Mouse (Mus musculus) activated CD4-positive, CD25-positive, alpha-beta regulatory T cell, adult 9 weeks (primary cell): Measurements from ENCODE around the gene Sh2b1. TPM values are rescaled to one million over a fixed set of nuclear protein-coding genes. Genes with fewer than 3 reads are reported as not detected.

Source experiments
- polyA plus RNA-seq: library from polyadenylated mRNA; unstranded; fragments of 100-300 nt; shearing (Covaris generic); gene quantifications from one replicate; pipeline ENCODE4 v1.2.1, GENCODE M21; 2017

Gene Sh2b1
- polyA plus RNA-seq, result 35.5 TPM

DNA sequence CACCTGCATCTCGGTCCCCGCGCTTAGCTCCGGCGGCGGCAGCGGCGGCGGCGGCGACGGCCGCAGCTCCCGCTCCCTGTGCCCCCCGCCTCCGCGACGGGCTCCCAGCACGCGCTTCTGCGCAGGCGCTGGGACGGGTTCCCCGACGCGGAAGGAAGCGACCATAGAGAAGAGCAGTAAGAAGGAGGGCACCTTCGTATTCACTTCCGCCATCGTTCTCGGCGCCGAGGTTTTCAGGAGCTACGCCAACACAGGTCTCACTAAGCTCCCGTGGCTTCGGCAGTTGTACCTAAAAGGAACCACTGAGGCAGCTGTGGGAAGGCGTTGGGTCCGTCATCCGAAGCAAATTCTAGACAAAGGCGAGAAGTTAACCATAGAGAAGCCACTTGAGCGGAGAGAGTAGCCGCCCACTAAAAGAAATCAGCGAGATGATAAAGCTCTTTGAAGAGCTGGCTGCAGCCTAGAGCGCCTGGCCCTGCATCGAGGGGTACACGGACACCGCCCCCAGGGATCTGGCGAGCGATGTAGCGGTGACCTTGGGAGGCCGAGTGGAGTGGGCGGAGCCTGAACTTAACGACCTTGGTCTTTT lies at the start of gene Sh2b1:
Sh2b1 (minus strand) TSS at position 432 of the 589 bp plus-strand sequence.

DNA sequence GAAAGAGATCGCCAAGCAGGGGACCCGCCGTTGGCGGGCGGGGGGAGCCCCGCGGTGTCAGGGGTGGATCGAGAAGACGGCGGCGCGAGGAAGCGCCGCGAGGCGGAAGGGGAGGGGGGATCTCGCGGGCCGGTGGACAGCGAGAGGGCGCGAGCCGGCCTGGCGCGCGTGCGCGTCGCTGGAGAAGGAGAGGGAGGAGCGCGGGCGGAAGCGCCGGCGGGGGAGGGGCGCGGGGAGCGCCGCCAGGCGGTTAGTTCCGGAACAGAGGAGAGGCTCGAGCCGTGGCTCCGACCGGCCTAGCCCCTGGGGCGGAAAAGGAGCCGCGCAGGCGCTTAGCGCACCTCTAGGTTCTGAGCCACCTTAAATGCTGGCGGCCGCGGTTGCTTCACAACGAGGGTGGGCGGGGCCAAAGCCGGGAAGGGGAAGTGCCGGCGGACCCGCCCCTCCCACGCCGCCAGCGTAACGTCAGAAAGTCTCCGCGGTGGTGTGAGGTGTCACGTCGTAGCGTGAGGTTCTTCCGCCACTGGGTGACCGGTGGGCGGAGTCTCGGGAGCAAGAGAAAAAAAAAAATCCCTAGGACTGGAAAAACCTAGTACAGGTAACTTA lies 28.2 kb upstream of the Sh2b1 start, which contains the start of gene Atxn2l:
Atxn2l (minus strand) TSS at position 165 of the 606 bp plus-strand sequence.

GRCm38 (mm10) chr7:126487052-126487483 lies 11.8 kb upstream of the Sh2b1 start, which contains the start of gene Tufm:
TSS of gene Tufm (plus strand) at chr7:126487361.

DNA sequence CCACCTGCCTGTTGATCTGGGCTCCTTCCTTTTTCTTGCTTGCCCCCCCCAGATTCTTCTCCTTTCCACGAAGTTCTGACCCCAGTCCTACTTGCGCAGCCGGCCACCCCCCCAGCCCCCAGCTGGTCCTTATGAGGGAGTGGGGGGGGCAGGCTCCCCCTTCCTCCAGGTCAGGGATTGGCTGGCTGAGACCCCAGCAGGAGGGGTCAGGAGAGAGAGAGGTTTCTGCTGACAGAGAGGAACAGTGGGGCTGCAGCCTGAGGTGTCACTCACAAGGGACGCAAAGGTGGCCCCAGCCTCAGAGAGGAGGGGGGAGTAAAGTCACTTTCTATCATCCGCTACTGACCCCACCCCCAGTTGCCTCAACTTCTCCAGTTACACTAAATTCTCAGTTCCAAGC lies 12.2 kb downstream of the Sh2b1 start, which contains the start of gene Atp2a1:
Atp2a1 (minus strand) TSS at position 105 of the 400 bp plus-strand sequence.

DNA sequence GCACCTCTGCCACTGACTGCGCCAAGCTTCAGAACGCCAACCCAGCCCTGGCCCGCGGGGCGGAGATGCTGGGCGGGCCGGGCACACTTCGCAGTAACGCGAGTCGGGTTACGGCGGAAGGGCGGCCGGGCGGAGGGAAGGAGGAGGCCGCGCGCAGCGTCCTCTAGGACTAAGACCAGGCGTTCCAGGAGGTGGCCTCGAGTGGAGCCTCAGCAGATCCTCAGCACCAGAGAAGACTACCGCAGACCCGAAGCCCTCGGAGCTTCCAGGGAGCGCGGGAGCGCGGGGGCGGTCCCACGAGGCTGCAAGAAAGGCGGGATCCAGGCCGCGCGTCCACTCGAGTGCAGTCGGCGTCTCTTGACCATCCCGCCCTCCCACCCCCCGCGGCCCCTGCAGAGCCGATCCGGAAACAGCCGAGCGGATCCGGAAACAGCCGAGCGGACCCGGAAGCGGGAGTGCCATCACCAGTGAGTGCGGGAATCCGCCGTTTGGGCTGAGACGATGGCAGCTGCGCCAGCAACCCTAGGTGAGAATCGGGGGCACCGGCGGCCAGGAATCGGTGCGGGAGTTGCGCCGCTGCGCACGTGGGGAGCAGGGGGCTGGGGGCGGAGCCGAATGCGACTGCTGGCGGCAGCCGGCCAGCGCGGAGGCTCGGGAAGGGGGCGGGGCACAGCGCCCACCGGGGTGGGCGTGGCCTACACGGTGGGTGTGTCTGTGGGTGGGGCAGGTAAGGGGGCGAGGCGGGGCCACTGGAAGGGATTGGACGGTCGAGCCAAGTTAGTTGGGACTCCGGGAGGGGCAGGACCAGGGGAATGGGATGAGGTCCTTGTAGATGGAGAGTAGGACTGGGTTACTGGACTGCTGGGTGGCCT lies 46.4 kb downstream of the Sh2b1 start, which contains the start of gene Rabep2:
Rabep2 (plus strand) TSS at position 129 of the 872 bp plus-strand sequence.

Other genes with a start within 250 kb of the Sh2b1 start
- 2.6 TPM for gene Sbk1, start 202.8 kb downstream of the Sh2b1 start, polyA plus RNA-seq
- 813 TPM for gene Lat, start 105.9 kb downstream of the Sh2b1 start, polyA plus RNA-seq
- 79.7 TPM for gene Spns1, start 98.0 kb downstream of the Sh2b1 start, polyA plus RNA-seq
- gene Nfatc2ip, start 78.7 kb downstream of the Sh2b1 start, polyA plus RNA-seq, result 4.1 TPM
- 1.3 TPM for gene Cd19, start 60.5 kb downstream of the Sh2b1 start, polyA plus RNA-seq
- gene Rabep2, start 46.7 kb downstream of the Sh2b1 start, polyA plus RNA-seq, result 53.7 TPM
- gene Atp2a1, start 12.3 kb downstream of the Sh2b1 start, polyA plus RNA-seq, result 0.57 TPM
- 132 TPM for gene Tufm, start 11.9 kb upstream of the Sh2b1 start, polyA plus RNA-seq
- gene Atxn2l, start 28.0 kb upstream of the Sh2b1 start, polyA plus RNA-seq, result 32.9 TPM
- 235 TPM for gene Eif3c, start 91.0 kb upstream of the Sh2b1 start, polyA plus RNA-seq
- gene Apobr, start 109.5 kb upstream of the Sh2b1 start, polyA plus RNA-seq, result 4.3 TPM
- 120 TPM for gene Cln3, start 110.4 kb upstream of the Sh2b1 start, polyA plus RNA-seq
- not detected for gene Il27, start 119.5 kb upstream of the Sh2b1 start, polyA plus RNA-seq
- not detected for gene Nupr1, start 155.4 kb upstream of the Sh2b1 start, polyA plus RNA-seq
- 109 TPM for gene Sgf29, start 173.9 kb upstream of the Sh2b1 start, polyA plus RNA-seq
- gene Sult1a1, start 201.0 kb upstream of the Sh2b1 start, polyA plus RNA-seq, result 1.5 TPM
- gene Bola2, start 220.0 kb upstream of the Sh2b1 start, polyA plus RNA-seq, result 130 TPM
- 11.5 TPM for gene Slx1b, start 220.4 kb upstream of the Sh2b1 start, polyA plus RNA-seq
- 3,436 TPM for gene Coro1a, start 232.4 kb upstream of the Sh2b1 start, polyA plus RNA-seq